Mouse (Mus musculus): Measurements from ENCODE around the gene Slc6a20b.

The Slc6a20b gene

DNA sequence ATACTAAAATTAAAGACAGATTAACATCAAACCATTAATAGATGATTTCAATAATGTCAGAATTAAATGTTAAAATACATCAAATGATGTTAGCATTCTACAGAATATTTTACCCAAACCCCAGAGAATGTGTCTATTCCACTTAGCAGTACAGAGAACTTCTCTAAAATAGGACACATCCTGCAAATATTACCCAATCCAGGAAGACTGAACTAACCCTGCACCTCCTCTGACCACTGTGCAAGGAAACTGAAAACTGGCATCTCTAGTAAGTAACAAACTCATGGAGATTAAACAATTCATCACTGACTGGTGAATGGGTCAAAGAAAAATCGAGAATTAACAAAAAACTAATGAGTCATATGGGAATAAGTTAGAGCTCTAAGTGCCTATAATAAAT lies 30.8 kb downstream of the Slc6a20b start:
- in situ Hi-C loops (cut with MboI; ENCODE audit: low pct_unique_long_range_greater_than_20kb in 1 of 2, low sequenced_read_pairs in 2 of 2, unreplicated experiment in 1 of 2) = no loop called here

DNA sequence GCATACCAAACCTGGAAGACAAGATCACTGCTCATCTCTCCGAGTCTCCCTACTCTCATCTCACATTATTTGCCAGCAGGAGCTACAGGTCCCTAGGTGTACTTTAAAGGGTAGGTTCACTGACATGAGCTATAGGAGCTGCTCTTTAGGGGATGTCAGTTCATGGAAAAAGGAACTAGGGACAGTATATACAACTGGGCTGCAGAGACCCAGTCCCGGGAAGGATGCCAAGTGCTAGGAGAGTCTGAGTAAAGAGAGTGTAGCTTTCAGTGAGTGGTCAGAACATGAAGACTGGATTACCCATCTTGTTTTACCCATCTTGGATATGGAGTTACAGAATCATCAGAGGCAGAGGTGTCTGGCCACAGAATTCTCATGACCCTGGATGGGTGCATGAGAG lies 35.0 kb downstream of the Slc6a20b start:
- in situ Hi-C loops (cut with MboI; ENCODE audit: low pct_unique_long_range_greater_than_20kb in 1 of 2, low sequenced_read_pairs in 2 of 2, unreplicated experiment in 1 of 2) = loop anchor here in 1 of 2 experiments (5.0 kb wide), 1 partner anchor 40 kb away; no protein-coding TSS in a partner anchor

DNA sequence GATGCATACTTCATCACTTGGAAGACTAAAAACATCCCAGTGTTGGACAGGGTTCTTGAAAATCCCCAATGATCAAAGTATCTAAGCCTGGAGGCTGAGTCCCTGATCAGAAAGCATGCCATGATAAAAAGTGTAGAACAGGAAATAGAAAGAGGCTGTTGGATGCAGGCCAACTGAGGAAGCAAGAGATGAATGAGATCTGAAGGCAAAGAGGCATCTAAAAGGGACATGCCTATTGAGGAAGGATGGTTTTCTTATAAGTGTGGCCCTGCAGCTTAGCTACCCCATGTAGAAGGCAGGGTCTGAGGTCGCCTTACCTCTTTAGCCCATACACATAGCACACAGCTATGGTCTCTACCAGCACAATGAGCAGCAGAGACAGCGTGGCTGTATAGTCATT lies 35.5 kb downstream of the Slc6a20b start:
- in situ Hi-C loops (cut with MboI; ENCODE audit: low pct_unique_long_range_greater_than_20kb in 1 of 2, low sequenced_read_pairs in 2 of 2, unreplicated experiment in 1 of 2) = loop anchor here in 1 of 2 experiments (5.0 kb wide), 1 partner anchor 40 kb away; no protein-coding TSS in a partner anchor

DNA sequence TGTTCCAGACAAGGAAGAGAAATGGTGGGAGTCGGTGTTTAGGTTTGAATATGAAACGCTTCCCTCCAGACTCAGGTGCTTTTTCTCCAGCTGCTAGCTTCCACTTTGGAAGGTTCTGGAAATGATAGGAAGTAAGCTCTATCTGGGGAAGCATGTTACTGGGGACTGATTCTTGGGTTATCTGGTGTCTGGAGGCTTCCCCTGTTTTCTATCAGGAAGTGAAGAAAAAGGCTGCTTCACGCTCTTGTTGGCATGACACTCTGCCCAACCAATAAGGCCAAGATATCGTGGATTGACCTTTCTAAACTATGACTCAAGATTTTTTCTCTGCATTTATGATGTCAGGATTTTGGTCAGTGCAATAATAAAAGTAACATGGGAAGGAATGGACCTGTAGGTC lies 37.2 kb downstream of the Slc6a20b start:
- in situ Hi-C loops (cut with MboI; ENCODE audit: low pct_unique_long_range_greater_than_20kb in 1 of 2, low sequenced_read_pairs in 2 of 2, unreplicated experiment in 1 of 2) = loop anchor here in 1 of 2 experiments (5.0 kb wide), 1 partner anchor 42 kb away; no protein-coding TSS in a partner anchor

DNA sequence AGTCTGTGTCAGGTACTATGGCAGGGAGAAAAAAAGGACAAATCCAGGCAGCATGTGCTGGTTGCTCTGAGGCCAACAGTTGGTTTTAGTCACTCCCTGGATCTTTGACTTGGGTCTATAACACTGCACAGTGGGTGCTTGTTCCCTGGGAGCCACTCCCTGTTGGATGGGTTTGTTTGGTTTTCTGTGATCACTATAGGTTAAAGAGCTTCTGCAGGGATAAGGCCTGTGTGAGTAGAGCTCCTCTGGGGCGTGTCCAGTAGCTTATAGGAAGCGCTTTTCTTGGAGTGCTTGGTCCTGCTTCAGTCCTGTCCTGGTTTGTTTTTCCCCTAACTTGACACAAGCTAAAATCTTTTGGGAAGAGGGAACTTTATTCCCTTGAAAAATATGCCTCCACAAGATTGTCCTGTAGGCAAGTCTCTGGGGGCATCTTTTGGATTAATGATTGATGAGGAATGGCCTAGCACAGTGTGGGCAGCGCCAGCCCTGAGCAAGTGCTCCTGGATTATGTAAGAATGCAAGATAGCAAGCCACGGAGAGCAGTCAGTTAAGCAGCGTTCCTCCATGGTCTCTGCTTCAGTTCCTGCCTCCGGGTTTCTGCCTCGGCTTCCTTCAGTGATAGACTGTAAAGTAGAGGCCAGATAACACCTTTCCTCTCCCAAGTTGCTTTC lies 43.0 kb downstream of the Slc6a20b start:
- in situ Hi-C loops (cut with MboI; ENCODE audit: low pct_unique_long_range_greater_than_20kb in 1 of 2, low sequenced_read_pairs in 2 of 2, unreplicated experiment in 1 of 2) = no loop called here

DNA sequence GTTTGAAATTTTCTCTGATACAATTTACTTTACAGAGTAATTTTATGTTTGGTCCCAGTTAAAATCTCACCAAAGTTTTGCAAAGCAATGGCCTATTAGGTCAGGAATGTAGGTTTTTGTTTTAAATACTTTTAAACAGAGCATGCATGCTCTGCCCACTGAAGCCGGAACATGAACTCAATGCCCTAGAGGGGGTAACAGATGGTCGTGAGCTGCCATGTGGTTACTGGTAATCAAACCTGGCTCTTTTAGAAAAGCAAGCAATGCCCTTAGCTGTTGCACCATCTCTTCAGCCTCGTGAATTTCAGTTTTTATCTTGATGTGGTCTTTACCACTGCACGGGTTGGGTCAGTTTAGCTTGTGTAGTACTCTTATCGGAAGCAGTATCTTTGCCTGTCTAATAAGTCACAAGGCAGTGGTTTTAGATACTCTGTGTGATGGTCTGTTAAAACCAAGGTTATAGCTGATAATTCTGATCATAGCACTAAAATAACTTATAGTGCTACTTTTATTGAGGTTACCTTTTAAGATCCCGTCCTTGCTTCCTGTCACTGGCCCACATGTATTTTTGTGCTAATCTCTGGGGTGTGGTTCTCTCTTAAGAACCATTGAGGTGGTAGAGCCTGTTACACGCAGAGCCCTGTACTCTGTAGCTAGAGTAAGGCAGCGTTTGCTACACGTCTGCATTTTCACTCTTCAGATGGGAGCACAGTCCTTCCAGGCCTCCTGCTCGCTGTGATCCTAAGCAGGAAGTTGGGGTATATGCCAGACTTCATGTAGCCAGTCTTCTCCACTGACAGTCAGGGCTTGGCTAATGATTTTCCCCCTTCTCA lies 54.8 kb downstream of the Slc6a20b start:
- in situ Hi-C loops (cut with MboI; ENCODE audit: low pct_unique_long_range_greater_than_20kb in 1 of 2, low sequenced_read_pairs in 2 of 2, unreplicated experiment in 1 of 2) = no loop called here

DNA sequence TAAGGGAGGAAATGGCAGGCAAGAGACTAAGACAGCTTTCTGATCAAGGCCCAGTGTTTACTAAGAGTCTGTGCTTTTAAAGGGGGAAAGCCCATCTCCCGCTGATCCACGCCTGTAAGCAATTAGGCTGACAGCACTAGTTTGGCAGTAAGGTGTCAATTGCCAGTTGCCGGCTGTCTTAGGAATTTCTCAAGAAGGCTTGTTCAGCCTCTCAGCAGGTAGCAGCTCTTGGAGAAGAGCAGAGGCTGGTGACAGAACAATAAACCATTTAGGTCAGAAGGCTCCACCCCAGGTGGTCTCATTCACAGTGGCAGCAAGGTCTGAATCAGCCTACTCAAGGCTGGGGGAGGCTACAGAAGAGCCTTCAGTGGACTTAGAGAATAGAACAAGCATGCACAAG lies 77.8 kb downstream of the Slc6a20b start:
- in situ Hi-C loops (cut with MboI; ENCODE audit: low pct_unique_long_range_greater_than_20kb in 1 of 2, low sequenced_read_pairs in 2 of 2, unreplicated experiment in 1 of 2) = no loop called here
